Mouse (Mus musculus): Measurements from ENCODE around the gene Nrros.

DNA sequence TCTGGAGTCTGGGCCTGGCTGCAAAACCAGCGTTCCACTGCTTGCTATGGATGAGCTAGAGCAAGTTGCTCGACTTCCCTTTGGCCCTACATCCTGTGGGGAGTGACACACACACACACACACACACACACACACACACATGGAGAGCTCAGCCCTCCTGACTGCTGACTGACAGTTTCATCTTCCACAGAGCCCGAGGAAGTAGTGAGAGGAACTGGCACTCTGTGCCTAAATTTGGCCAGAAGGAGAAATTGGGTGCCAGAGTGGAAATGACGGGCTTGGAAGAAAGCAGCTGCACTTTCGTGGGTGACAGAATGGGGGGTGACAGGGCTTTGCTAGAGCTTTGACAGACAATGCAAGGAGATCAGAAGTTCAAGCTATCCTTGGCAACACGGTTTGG, 23.7 kb upstream of the Nrros start:
- TF ChIP-seq CHD2 (IDR thresholded peaks at IDR 0.05; ENCODE audit: low read length) (no peak), CTCF (IDR thresholded peaks at IDR 0.05 in 2 of 3, conservative IDR thresholded peaks at IDR 0.05 in 1 of 3; ENCODE audit: control insufficient read depth in 1 of 3, insufficient read depth in 1 of 3, low read depth in 2 of 3, low read length in 3 of 3, poor library complexity in 1 of 3, severe bottlenecking in 1 of 3) (no peak), TCF12 (IDR thresholded peaks at IDR 0.05; ENCODE audit: low read depth, low read length) (no peak), E2F4 (IDR thresholded peaks at IDR 0.05; ENCODE audit: borderline replicate concordance, low read depth, low read length) (no peak), POLR2A (IDR thresholded peaks at IDR 0.05; ENCODE audit: control insufficient read depth in 1 of 2, insufficient read depth in 1 of 2, low read depth in 1 of 2, low read length in 2 of 2, poor library complexity in 1 of 2) (no peak), ZMIZ1 (IDR thresholded peaks at IDR 0.05; ENCODE audit: low read depth, low read length) (no peak), HCFC1 (IDR thresholded peaks at IDR 0.05; ENCODE audit: low read depth, low read length) (no peak), EP300 (IDR thresholded peaks at IDR 0.05; ENCODE audit: low read depth in 1 of 2, low read length in 2 of 2) (no peak), JUND (IDR thresholded peaks at IDR 0.05; ENCODE audit: low read depth, low read length) (no peak), ZNF384 (IDR thresholded peaks at IDR 0.05; ENCODE audit: low read depth, low read length) (no peak), MAX (IDR thresholded peaks at IDR 0.05; ENCODE audit: low read length) (no peak), MYB (IDR thresholded peaks at IDR 0.05; ENCODE audit: low read depth, low read length) (no peak)
